Mouse (Mus musculus) spleen, adult 2 months (tissue): ENCODE results near the gene Prkcq.

ENCODE experiments used
- CTCF ChIP-seq: fragments of 200-500 bp; IDR thresholded peaks from 2 replicates; pipeline ENCODE4 v1.5.1; 2011; ENCODE audit warnings: mild to moderate bottlenecking, inconsistent platforms; ENCODE audit not compliant: insufficient read depth, insufficient read length, insufficient replicate concordance; ENCODE audit errors: extremely low read depth
- POLR2A ChIP-seq: fragments of 200-500 bp; IDR thresholded peaks from 2 replicates; pipeline ENCODE4 v1.6.1; 2011; ENCODE audit warnings: low read depth, low read length, inconsistent platforms

DNA sequence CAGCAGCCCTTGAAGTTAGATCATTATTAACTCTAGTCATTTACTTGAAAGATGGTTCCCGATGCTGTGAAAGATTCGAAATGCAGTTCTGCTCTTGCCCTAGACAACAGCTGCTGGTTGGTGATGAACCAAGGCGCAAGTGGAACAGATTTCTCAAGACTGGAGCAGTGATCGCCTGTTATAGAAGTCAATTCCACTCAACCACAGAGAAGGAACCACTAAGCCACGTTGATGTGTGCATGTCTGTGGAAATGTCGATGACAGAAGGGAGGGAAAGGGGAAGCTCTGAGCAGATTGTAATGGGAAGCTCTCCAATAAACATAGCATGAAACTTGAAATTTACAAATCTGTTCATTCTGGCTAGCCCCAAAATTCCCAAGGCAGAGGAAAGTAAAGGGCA lies 128.5 kb downstream of the Prkcq start:
- TF ChIP-seq POLR2A (no peak), CTCF (no peak)
